Mouse (Mus musculus) lung, adult 2 months (tissue): ENCODE data around the gene Serbp1. TPM values are rescaled to one million over a fixed set of nuclear protein-coding genes. Genes with fewer than 3 reads are reported as not detected.

Experiments
- DNase-seq: peaks from one replicate; pipeline ENCODE4 v3.0.0; 2022
- H3K4me1 ChIP-seq: fragments of 200-500 bp; 2 replicates; pipeline ENCODE4 v1.6.1; 2011; ENCODE audit warnings: low read length; ENCODE audit not compliant: control insufficient read depth, insufficient read depth
- H3K4me3 ChIP-seq: fragments of 200-500 bp; replicated peaks from 2 replicates; pipeline ENCODE3; 2011; ENCODE audit warnings: low read depth, mild to moderate bottlenecking, control low read depth, low read length; ENCODE audit errors: extremely low read depth
- CTCF ChIP-seq: fragments of 200-500 bp; IDR thresholded peaks from 2 replicates; pipeline ENCODE4 v1.5.1; 2011; ENCODE audit warnings: mild to moderate bottlenecking, low read length, control low read depth; ENCODE audit not compliant: insufficient read depth
- POLR2A ChIP-seq: fragments of 200-500 bp; IDR thresholded peaks from 2 replicates; pipeline ENCODE4 v1.6.1; 2011; ENCODE audit warnings: low read depth, mild to moderate bottlenecking, control low read depth, low read length, borderline replicate concordance; ENCODE audit errors: extremely low read depth
- WGBS: fragments of 180-500 bp; shearing (Covaris S2); methylation state at CpG from one replicate; pipeline ENCODE4 v1.1.7; 2018; 5-methylcytosine and 5-hydroxymethylcytosine counted together
- polyA plus RNA-seq: library from polyadenylated mRNA; depleted of rRNA; stranded (reverse); fragments of >200 nt; gene quantifications from 2 replicates; pipeline ENCODE4 v1.2.3, GENCODE M21; 2012

The Serbp1 gene
- polyA plus RNA-seq, 1 experiment, result 53.4 TPM

GRCm38 (mm10) chr6:67292042-67292623, 54.2 kb downstream of the Serbp1 start:
- H3K4me3 ChIP-seq, result no peak overlapping the region
- DNase-seq, result no peak
- 76% methylated on average over 5 of the region's 5 CpGs for WGBS
- H3K4me1 ChIP-seq, result no peaks in the 10 kb centered on the region
- TF ChIP-seq POLR2A (no peak), CTCF (no peak)

GRCm38 (mm10) chr6:67296126-67296525, 58.1 kb downstream of the Serbp1 start:
- Histone ChIP-seq H3K4me3 (no peak overlapping the region), H3K4me1 (no peaks in the 10 kb centered on the region)
- TF ChIP-seq CTCF, result no peak
- no peak for TF ChIP-seq POLR2A
- no peak for DNase-seq
- WGBS, result 54% methylated on average over 5 of the region's 5 CpGs

GRCm38 (mm10) chr6:67298742-67299141, 60.8 kb downstream of the Serbp1 start:
- TF ChIP-seq POLR2A (no peak), CTCF (no peak)
- 76% methylated on average over 5 of the region's 5 CpGs for WGBS
- DNase-seq, result no peak
- Histone ChIP-seq H3K4me1 (no peaks in the 10 kb centered on the region; the same call in 1 of the 2 replicates), H3K4me3 (no peak overlapping the region)

DNA sequence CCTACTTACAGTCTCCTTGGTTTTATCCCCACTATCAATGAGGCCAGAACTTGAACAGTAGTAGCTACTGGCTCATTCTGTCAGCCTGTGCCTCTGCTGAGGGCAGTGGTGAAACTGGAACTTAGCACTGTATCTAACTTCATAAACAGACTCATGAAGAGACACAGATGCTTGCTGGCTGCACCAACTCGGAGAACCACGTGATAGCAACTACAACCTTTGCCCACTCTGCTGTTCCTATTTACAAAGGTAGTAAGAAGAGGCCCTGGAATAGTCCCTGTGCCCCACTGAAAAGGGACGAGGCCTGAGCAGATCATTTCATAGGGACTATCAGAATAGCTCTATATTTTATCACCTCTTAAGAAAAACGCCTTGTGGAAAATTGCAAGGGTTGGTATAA, 62.3 kb downstream of the Serbp1 start:
- WGBS, result 43% methylated on average over 4 of the region's 4 CpGs
- Histone ChIP-seq H3K4me3 (no peak overlapping the region), H3K4me1 (no peaks in the 10 kb centered on the region; the same call in 1 of the 2 replicates)
- no peak for TF ChIP-seq CTCF
- DNase-seq, result no peak

DNA sequence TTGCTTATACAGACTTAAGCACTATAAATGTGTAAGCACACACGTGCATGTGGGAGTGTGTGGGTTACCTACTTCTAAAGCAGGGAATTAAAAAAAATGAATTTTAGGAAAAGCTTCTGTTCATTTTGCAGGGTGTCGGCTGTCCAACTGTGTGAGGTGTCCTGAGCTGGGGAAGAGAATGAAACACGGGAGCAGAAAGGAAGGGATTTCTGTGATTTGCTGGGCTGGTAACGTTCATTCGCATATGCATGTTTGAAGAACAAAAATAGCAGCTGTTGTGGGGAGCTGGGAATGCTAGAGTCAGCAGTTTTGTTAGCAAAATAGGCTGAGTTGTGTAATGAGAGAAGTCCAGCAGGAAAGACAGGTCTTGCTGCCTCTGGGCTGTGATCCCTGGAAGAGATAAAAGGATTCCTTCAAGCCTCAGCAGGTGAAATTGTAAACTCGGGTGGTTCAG, 62.8 kb downstream of the Serbp1 start:
- H3K4me1 ChIP-seq, result no peaks in the 10 kb centered on the region; the same call in 1 of the 2 replicates
- no peak for DNase-seq

DNA sequence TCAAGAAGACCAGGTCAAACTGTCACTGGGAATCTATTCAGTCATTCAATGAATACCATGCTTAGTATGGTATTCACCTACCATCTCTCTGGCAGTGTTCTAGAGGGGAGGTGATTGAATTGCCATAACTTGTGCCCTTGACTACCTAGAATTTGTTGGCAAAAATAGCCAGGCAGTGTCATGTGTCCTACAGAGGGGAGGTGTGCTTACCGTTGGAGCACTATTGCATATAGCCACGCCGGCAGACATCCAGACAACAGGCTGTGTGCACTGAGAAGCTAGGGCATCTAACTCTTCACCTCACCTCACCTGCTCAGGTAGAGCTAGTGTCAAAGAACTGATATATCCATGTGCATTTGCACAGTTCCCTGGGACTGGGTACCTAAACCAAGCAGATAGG, 63.3 kb downstream of the Serbp1 start:
- Histone ChIP-seq H3K4me1 (no peaks in the 10 kb centered on the region; the same call in 1 of the 2 replicates), H3K4me3 (no peak overlapping the region)
- no peak for DNase-seq
- no peak for TF ChIP-seq CTCF
- TF ChIP-seq POLR2A, result no peak
- 83% methylated on average over 3 of the region's 3 CpGs for WGBS

More for the DNA sequence above, 62.8 kb downstream of the Serbp1 start:
- WGBS, result 41% methylated on average over 6 of the region's 6 CpGs
- no peak overlapping the region for H3K4me3 ChIP-seq
- TF ChIP-seq POLR2A (no peak), CTCF (no peak)

DNA sequence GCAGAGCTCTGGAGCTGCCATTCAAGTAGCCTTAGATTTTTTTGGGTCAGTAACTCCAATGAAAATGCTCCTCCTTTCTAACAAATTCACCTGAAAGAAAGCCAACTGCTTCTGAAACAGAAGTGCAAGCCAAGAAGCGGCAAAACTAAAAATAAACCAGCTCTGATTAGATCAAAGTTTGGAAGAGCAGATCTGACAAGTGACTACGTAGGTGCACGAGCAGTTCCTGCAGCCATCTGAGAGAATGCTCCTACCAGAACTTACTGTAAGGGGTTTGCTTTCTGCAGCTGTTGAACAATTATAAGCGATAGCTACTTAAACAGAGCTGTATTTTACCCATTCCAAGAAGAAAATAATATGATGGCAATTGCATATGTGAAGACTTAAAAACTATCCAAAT, 64.5 kb downstream of the Serbp1 start:
- H3K4me3 ChIP-seq, result no peak overlapping the region
- no peaks in the 10 kb centered on the region; the same call in 1 of the 2 replicates for H3K4me1 ChIP-seq
- DNase-seq, result no peak
- TF ChIP-seq POLR2A (no peak), CTCF (no peak)
- WGBS, result 55% methylated on average over 4 of the region's 4 CpGs

GRCm38 (mm10) chr6:67303210-67303609, 65.2 kb downstream of the Serbp1 start:
- no peak for DNase-seq
- H3K4me3 ChIP-seq, result no peak overlapping the region
- WGBS, result 63% methylated on average over 10 of the region's 10 CpGs
- H3K4me1 ChIP-seq, result no peaks in the 10 kb centered on the region; the same call in 1 of the 2 replicates
- TF ChIP-seq POLR2A (no peak), CTCF (no peak)

GRCm38 (mm10) chr6:67308994-67309393, 71.0 kb downstream of the Serbp1 start:
- WGBS, result 68% methylated on average over 3 of the region's 3 CpGs
- TF ChIP-seq POLR2A (no peak), CTCF (no peak)
- no peak for DNase-seq
- Histone ChIP-seq H3K4me3 (no peak overlapping the region), H3K4me1 (no peaks in the 10 kb centered on the region)

DNA sequence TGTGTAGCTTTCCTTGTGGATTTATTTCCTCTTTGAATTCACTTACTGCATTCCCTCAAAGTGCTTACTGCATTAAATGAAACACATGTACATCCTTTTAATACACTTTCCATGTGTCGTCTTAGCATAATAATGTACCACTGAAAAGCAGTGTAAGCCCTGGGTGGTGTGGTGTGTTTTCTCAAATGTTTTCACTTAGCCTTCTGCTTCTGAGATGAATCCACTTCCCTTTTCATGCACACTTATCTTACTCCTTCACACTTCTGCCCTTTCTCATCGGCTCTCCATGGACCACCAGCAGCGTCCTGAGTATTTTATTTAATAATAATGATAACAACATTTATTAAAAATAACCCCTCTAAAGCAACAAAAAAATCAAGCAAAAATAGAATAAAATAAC, 71.8 kb downstream of the Serbp1 start:
- Histone ChIP-seq H3K4me3 (no peak overlapping the region), H3K4me1 (no peaks in the 10 kb centered on the region)
- TF ChIP-seq CTCF, result no peak
- no peak for TF ChIP-seq POLR2A
- no peak for DNase-seq
- 77% methylated on average over 3 of the region's 3 CpGs for WGBS

- WGBS, result 58% methylated on average over 1 of the region's 1 CpGs
- H3K4me1 ChIP-seq, result no peaks in the 10 kb centered on the region
- DNase-seq, result no peak
- TF ChIP-seq CTCF, result no peak
- no peak for TF ChIP-seq POLR2A
- no peak overlapping the region for H3K4me3 ChIP-seq
Observed at GRCm38 (mm10) chr6:67314697-67315096, 76.7 kb downstream of the Serbp1 start.
